Mouse (Mus musculus): ENCODE data around the gene Ascc2. TPM values are rescaled to one million over a fixed set of nuclear protein-coding genes. Genes with fewer than 3 reads are reported as not detected.

The Ascc2 gene
- polyA plus RNA-seq (2016; fragmentation: Nextera tagmentation; extraction: Ambion mirVana): 33.9 and 35.9 TPM in 2 replicates

DNA sequence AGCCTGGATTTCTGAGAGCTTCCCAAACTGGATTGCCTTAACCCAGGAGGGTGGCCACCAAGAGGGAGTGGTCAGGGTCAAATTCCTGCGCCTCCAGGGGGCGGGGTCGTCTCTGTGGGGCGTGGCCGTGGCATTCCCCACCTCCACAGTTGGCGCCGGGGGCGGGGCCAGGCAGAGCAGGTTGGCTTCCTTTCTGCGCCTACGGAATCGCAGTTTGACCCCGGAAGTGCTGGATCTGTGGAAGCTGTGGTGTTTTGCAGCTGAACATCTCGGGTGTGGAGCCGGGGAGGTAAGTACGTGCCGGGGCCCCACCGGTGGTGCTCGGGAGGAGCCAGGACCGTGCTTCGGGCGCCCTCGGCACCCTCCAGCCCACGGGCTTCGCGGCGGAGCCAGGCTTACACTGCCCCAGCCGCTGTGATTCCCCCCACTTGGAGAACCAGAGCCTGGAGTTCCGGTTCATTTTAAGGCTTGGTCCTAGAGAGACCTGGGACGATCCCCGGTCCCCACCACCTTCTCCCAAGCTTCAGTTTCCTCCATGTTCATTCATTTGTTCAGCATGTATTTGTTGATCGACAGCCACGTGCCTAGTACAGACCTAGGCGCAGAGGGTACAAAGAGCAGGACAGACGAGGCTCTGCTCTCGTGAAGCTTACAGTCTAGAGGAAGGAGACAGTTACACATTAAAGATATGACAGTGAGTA lies at the start of gene Ascc2:
Ascc2 (plus strand) TSS at position 214 of the 701 bp plus-strand sequence.
- H3K9me3 ChIP-seq: no peaks in the 10 kb centered on the region
- H3K27ac ChIP-seq: peak within 1 kb of the TSS; percentile 87
- H3K4me3 ChIP-seq: peak within 1 kb of the TSS; percentile 89
- DNase-seq (ENCODE audit: low spot score): peak; percentile 96
- H3K27me3 ChIP-seq (ENCODE audit: insufficient read depth, poor library complexity, severe bottlenecking): no peaks in the 10 kb centered on the region
- H3K36me3 ChIP-seq: peaks cover 23% of the 10 kb centered on the region
- H3K4me1 ChIP-seq (replicated peaks): peaks cover 25% of the 10 kb centered on the region
- under 1% methylated on average over 35 of the region's 35 CpGs for WGBS

DNA sequence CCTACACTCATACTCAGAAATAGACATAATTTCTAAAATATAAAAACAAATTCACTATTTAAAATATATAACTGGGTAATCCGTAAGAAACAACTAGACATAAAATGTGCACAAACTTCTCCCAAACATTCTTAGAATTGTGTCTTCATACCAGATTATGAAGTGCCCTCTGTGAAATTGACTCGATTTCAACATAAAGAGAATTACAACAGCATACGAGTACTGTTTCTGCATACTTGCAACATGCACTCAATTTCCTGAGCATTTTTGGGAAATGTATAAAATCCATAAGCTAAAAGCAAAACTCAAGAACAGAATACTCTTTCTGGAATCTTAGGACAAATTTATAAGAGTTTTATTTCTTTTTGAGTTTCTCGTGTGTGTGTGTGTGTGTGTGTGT lies 45.7 kb upstream of the Ascc2 start:
- Histone ChIP-seq H3K27me3 (ENCODE audit: insufficient read depth, poor library complexity, severe bottlenecking) (no peaks in the 10 kb centered on the region), H3K9me3 (no peaks in the 10 kb centered on the region), H3K4me1 (replicated peaks) (peaks cover 16% of the 10 kb centered on the region), H3K36me3 (0 out of 2 replicates have a peak, but pooled peaks cover 8% of the 10 kb centered on the region), H3K4me3 (no peak overlapping the region), H3K27ac (no peak overlapping the region)
- WGBS: 90% methylated on average over 4 of the region's 4 CpGs
- no peak for DNase-seq (ENCODE audit: low spot score)

DNA sequence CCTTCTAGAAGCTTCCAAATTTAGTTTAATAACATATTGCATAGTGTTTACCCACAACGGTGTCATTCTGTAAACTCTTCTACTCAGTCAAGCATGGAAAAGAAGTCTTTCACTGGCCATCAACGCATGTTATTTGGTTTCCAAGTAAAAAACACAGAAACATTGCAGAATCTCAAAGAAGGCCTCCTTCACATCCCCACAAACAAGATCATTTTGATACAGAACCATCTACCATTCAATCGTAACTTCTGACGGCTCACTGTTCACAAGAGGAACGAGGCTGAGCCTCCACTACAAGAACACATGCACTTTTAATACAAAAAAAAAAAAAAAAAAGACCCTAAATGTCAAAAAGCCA lies 44.1 kb upstream of the Ascc2 start:
- 47% methylated on average over 5 of the region's 5 CpGs for WGBS
- DNase-seq (ENCODE audit: low spot score): no peak
- H3K4me1 ChIP-seq (replicated peaks): peaks cover 16% of the 10 kb centered on the region
- H3K27ac ChIP-seq: peak overlapping the region; percentile 40; the same call in 1 of the 2 replicates
- no peaks in the 10 kb centered on the region for H3K27me3 ChIP-seq (ENCODE audit: insufficient read depth, poor library complexity, severe bottlenecking)
- H3K4me3 ChIP-seq: peak overlapping the region; percentile 94
- no peaks in the 10 kb centered on the region for H3K9me3 ChIP-seq
- 0 out of 2 replicates have a peak, but pooled peaks cover 2% of the 10 kb centered on the region for H3K36me3 ChIP-seq

DNA sequence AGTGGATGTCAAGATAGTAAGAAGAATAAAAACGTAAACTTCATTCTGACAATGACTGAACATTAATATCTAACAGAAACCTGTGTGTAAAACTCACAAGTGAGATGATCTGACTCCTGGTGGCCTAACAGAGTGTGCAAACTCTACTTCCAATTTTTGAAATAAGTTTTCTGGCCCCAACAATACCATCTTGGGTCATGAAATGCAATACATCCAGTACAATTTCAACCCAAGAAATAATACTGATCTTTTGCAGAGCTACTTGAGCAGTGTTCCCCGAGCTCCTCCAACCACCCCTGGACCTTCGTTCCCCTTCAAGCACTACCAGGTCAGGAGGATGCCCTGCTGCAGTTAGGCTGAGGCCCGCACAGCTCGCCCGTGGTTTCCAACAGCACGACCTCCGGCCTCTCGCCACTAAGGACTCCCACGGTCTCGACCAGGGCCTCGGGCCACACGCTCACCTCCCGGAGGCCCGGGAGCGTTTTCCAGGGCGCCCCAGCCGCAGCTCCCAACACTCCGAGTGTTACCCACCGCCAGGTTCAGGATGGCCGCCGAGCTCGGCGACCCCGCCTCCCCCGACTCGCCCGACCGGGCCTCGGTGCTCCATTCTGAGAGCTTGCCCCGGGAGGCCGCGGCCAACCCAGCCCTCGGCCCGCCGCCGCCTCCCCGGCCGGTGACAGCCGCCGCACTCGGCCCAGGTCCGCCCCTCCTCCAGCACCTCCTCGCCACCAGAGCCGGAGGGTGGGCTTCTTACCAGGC lies 43.5 kb upstream of the Ascc2 start:
- no peak for DNase-seq (ENCODE audit: low spot score)
- Histone ChIP-seq H3K27me3 (ENCODE audit: insufficient read depth, poor library complexity, severe bottlenecking) (no peaks in the 10 kb centered on the region), H3K4me3 (peak overlapping the region; percentile 94), H3K27ac (peak overlapping the region; percentile 98), H3K9me3 (no peaks in the 10 kb centered on the region), H3K4me1 (replicated peaks) (peaks cover 16% of the 10 kb centered on the region), H3K36me3 (0 out of 2 replicates have a peak, but pooled peaks cover 2% of the 10 kb centered on the region)
- WGBS: under 1% methylated on average over 45 of the region's 45 CpGs

DNA sequence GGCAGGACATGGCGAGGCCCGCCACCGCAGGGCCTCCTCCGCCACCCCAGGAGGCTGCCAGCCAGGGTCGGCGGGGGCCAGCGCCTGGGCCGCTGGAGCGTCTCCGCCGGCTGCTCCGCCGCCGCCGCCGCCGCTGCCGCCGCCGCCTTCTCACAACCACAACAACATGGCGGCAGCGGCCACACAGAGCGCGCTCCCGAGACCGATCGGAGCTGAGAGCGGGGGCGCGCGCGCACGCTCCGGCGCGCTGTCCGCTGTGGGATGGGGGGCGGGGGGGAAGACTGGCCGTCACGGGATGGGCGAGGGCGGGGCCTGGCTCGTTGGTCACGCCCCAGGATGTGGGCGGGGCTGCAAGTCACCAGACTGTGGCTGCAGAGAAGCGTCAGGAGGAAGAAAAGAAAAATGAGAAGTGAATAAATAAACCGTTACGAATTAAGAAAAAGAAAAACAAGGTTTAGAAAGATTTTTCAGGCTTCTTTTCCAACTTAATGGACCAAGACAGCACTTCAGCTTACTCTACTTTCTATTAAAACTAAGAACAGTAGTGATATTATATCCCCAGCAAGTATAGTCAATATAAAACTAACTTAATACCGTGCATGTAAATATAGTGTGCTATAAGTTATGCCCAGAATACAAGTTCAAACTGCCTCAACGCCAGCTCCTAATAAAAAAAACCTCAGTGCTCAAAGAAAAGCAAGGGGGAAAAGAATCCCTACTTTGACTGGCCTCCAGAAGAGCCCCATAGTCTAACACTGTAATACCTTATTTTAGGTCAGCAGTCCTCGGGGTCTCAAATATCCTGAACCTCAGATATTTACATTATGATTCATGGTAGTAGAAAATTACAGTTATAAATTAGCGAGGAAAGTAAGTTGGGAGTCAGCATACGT lies 42.7 kb upstream of the Ascc2 start, which contains the start of gene Mtmr3:
Mtmr3 (minus strand) TSS at position 256 of the 893 bp plus-strand sequence.
- H3K27ac ChIP-seq: peak within 1 kb of the TSS; percentile 98
- peaks cover 16% of the 10 kb centered on the region for H3K4me1 ChIP-seq (replicated peaks)
- peak within 1 kb of the TSS; percentile 94 for H3K4me3 ChIP-seq
- H3K36me3 ChIP-seq: no peaks in the 10 kb centered on the region
- DNase-seq (ENCODE audit: low spot score): peak; percentile 96
- H3K9me3 ChIP-seq: no peaks in the 10 kb centered on the region
- WGBS: 6% methylated on average over 53 of the region's 53 CpGs
- no peaks in the 10 kb centered on the region for H3K27me3 ChIP-seq (ENCODE audit: insufficient read depth, poor library complexity, severe bottlenecking)

DNA sequence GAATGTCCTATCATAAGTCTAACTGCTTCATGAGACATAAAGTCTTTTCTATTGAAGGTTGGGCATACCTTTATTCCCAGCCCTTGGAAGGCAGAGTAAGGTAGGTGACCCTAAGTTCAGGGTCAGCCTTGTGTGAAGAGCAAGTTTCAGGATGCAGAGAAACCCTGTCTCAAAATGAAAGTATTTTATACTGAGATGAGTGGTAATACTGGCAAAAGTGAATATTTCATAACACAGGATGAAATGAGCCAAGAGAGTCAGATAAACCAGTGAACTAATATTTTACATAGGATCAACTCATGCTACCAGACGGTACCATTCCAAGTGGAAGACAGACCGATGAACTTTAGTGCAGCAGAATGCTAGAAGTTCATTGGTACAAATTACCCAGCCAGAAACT lies 39.1 kb upstream of the Ascc2 start:
- H3K27me3 ChIP-seq (ENCODE audit: insufficient read depth, poor library complexity, severe bottlenecking): no peaks in the 10 kb centered on the region
- H3K4me1 ChIP-seq (replicated peaks): peaks cover 19% of the 10 kb centered on the region
- no peak overlapping the region for H3K27ac ChIP-seq
- no peaks in the 10 kb centered on the region for H3K36me3 ChIP-seq
- no peaks in the 10 kb centered on the region for H3K9me3 ChIP-seq
- no peak for DNase-seq (ENCODE audit: low spot score)
- 93% methylated on average over 2 of the region's 2 CpGs for WGBS
- no peak overlapping the region for H3K4me3 ChIP-seq

DNA sequence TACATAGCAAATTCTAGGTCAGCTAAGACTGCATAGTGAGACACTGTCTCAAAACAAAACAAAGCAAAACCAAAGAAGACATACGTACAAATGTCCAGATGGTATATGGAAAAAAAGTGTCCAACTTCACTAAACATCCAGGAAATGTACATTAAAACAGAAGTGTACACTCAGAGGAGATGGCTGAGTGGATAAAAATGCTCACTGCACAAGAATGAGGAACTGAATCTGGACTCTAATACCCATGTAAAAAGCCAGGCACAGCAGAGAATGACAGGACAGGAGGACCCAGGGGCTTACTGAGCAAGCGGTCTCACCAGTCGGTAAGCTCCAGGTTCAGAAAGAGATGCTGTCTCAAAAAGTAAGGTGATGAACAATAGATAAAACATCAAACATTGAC lies 37.6 kb upstream of the Ascc2 start:
- 90% methylated on average over 3 of the region's 3 CpGs for WGBS
- Histone ChIP-seq H3K4me3 (no peak overlapping the region), H3K36me3 (no peaks in the 10 kb centered on the region), H3K4me1 (replicated peaks) (peaks cover 16% of the 10 kb centered on the region), H3K9me3 (no peaks in the 10 kb centered on the region), H3K27me3 (ENCODE audit: insufficient read depth, poor library complexity, severe bottlenecking) (no peaks in the 10 kb centered on the region), H3K27ac (no peak overlapping the region)
- DNase-seq (ENCODE audit: low spot score): no peak

DNA sequence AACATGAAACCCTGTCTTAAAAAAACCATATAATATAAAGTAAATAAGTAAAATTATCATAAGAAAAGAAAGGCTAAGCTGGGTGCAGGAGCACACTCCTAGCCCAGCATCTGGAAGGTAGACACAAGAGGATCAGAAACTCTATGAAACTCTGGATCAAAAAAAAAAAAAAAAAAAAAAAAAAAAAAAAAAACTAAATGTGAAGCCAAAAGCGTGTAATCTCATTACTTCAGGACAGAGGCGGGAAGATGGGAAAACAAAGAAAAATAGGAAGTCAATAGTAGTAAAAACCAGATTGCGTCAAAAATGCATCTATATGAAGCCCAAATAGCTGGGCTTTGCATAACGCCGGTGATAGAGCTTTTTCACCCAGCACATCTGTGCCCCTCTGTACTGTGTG lies 35.7 kb upstream of the Ascc2 start:
- no peaks in the 10 kb centered on the region for H3K27me3 ChIP-seq (ENCODE audit: insufficient read depth, poor library complexity, severe bottlenecking)
- no peak overlapping the region for H3K4me3 ChIP-seq
- DNase-seq (ENCODE audit: low spot score): no peak
- no peaks in the 10 kb centered on the region for H3K36me3 ChIP-seq
- WGBS: 83% methylated on average over 5 of the region's 5 CpGs
- H3K4me1 ChIP-seq (replicated peaks): peaks cover 13% of the 10 kb centered on the region
- no peaks in the 10 kb centered on the region for H3K9me3 ChIP-seq
- no peak overlapping the region for H3K27ac ChIP-seq

DNA sequence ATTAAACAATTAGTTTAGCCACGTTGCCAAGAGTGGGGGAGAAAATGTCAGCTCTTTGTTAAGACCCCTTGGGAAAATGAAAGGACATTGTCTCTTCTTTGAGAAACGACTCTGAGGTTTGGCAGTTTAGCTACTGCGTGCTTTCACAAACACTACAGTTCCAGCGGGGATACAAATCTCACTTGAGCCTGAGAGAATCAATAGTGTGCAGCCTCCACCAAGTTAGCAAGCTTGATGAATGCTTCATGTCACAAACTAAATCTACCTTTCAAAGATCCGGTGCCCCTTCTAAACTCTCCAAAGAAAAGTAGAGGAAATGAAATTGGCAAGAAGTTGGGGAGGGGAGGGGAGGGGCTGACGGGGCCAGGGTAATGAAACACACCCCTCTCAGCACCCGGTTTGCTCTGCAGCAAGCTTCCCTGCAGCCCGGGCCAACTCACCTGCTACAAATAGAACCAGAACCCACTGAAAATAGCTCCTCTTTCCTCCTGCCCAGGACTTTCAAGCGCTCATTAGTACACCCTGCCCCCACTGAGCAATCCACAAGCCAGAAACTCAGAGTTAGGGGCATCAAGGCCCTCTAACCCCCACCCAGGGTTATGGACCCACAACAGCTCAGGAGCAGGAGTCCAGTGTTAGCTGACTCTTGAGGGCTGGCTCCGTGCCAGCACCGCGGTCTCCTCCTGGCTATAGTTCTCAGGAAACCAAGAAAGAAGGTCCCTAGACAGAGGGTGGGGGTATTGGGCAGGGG lies 34.7 kb upstream of the Ascc2 start:
- Histone ChIP-seq H3K27ac (no peak overlapping the region; the same call in 1 of the 2 replicates), H3K9me3 (no peaks in the 10 kb centered on the region), H3K4me1 (replicated peaks) (peaks cover 13% of the 10 kb centered on the region), H3K36me3 (no peaks in the 10 kb centered on the region), H3K4me3 (no peak overlapping the region), H3K27me3 (ENCODE audit: insufficient read depth, poor library complexity, severe bottlenecking) (no peaks in the 10 kb centered on the region)
- WGBS: 44% methylated on average over 12 of the region's 12 CpGs
- DNase-seq (ENCODE audit: low spot score): no peak

DNA sequence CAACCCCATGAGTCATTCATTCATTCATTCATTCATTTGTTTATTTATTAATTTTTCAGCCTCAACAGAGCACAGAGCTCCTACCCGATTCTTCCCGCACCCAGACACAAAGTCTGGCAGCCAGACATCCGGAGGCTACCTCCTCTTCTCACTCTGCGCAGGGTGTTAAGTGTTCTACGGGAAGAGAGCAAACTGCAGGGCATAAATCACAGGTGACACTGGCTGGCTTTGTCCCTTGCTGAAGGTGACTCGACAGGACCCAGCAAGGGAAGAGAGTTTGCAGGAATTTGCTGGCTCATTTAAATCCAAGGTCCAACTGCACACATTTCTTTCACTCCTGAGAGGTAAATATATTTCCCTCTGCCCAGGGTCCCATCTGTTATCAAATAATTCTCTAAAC lies 33.1 kb upstream of the Ascc2 start:
- no peak for DNase-seq (ENCODE audit: low spot score)
- H3K27me3 ChIP-seq (ENCODE audit: insufficient read depth, poor library complexity, severe bottlenecking): no peaks in the 10 kb centered on the region
- peaks cover 13% of the 10 kb centered on the region for H3K4me1 ChIP-seq (replicated peaks)
- H3K36me3 ChIP-seq: no peaks in the 10 kb centered on the region
- H3K4me3 ChIP-seq: no peak overlapping the region
- WGBS: 63% methylated on average over 6 of the region's 6 CpGs
- no peak overlapping the region for H3K27ac ChIP-seq
- no peaks in the 10 kb centered on the region for H3K9me3 ChIP-seq

DNA sequence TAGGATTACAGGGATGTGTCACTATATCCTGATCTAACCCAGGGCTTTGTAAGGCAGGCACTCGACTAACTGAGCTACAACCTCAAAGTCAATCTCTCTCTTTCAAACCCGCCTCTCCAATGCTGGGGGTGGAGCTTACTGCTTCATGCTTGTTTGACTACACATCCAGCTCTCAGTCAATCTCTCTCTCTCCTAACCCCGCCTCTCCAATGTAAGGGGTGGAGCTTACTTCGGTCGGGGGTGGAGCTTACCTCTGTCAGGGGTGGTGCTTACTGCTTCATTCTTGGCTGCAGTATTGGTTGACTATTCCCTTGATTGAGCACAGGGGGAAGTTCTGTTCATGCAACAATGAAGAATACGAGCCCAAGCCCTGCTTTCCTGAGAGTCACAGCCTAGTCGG lies 32.1 kb upstream of the Ascc2 start:
- WGBS: 54% methylated on average over 7 of the region's 7 CpGs
- DNase-seq (ENCODE audit: low spot score): no peak
- Histone ChIP-seq H3K27me3 (ENCODE audit: insufficient read depth, poor library complexity, severe bottlenecking) (no peaks in the 10 kb centered on the region), H3K36me3 (no peaks in the 10 kb centered on the region), H3K9me3 (no peaks in the 10 kb centered on the region), H3K27ac (no peak overlapping the region), H3K4me1 (replicated peaks) (peaks cover 13% of the 10 kb centered on the region), H3K4me3 (no peak overlapping the region)

DNA sequence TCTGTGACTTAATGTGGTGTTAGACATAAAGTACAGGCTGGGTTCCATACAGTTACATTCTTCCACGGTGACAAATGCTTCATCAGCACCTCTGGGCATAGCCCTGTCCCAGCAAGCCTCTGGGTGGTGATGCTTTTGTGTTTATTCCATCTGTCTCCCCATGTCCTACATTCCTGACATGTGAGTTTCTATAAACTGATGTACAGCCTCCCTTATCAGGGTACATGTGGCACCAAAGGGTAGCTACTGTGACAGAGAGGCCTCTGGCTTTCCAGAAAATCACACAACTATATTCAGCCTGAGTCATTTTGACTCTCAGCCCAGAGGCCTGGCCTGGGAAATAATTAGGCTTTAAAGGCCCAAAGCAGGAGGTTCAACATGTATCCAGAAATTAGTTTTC lies 31.0 kb upstream of the Ascc2 start:
- Histone ChIP-seq H3K4me3 (no peak overlapping the region), H3K9me3 (no peaks in the 10 kb centered on the region), H3K27me3 (ENCODE audit: insufficient read depth, poor library complexity, severe bottlenecking) (no peaks in the 10 kb centered on the region), H3K27ac (no peak overlapping the region), H3K4me1 (replicated peaks) (peaks cover 13% of the 10 kb centered on the region), H3K36me3 (no peaks in the 10 kb centered on the region)
- 82% methylated on average over 1 of the region's 1 CpGs for WGBS
- DNase-seq (ENCODE audit: low spot score): no peak
